Mouse (Mus musculus) bone marrow, adult 2 months (tissue): Measurements from ENCODE around the gene Il2rb.

Experiments used
- CTCF ChIP-seq: fragments of 200-500 bp; IDR thresholded peaks from 2 replicates; pipeline ENCODE4 v1.5.1; 2011; ENCODE audit warnings: low read length, control low read depth; ENCODE audit not compliant: control insufficient read depth, insufficient read depth
- POLR2A ChIP-seq: fragments of 200-500 bp; IDR thresholded peaks from 2 replicates; pipeline ENCODE4 v1.6.1; 2011; ENCODE audit warnings: low read depth, mild to moderate bottlenecking, control low read depth, low read length, borderline replicate concordance; ENCODE audit not compliant: control insufficient read depth

- no peak for TF ChIP-seq CTCF
- TF ChIP-seq POLR2A, result no peak
These were observed 58.5 kb downstream of the Il2rb start for GRCm38 (mm10) chr15:78436380-78437192.
